Comparison of ENCODE assay signal across 8 mouse cellular contexts in the genomic region with DNA sequence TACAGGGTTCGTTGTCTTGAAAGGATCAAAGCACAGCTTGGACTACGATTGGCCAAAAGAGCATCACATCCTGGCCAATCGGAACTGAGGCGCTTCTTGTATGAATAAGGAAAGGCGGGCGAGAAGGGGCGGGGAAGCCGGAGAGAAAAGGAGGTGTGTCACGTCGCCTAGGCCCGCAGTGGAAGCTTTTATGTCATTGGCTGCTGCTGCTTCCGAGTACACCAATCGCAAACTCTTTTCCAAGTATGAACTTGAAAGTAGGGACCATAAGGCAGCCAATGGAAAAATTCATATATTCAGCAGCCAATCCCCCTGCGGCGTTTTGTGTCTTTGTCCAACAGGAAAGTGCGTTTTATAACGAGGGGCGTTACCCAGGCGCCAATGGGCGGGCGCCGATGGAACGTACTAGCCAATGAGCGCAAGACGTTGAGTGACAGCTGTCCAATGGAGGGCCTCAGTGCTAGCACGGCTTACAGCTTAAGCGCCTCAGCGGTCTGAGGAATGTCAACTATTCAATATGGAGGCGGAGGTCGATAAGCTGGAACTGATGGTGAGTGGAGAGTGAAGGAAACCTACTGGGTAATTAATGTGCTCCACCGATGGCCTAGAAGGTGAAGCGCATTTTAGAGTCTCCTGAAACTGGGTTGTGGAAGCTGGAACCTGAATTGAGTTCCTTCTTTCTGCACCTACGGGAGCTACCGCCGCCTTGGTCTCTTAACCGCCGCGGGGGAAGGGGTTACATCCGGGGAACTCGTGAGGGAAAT. TPM values are rescaled to one million over a fixed set of nuclear protein-coding genes. Genes with fewer than 3 reads are reported as not detected.
DNase-seq lines count a peak whose midpoint lies in the region; ATAC-seq lines count a peak whose summit lies in the region.

A gene (plus strand): TSS at position 480 of the 764 bp plus-strand sequence.

- no peaks in the 10 kb centered on the region for H3K9me3 ChIP-seq in intestine, embryonic 14.5 days (ENCODE audit: control insufficient read depth, low read length)

- peak within 1 kb of the TSS; percentile 99 for H3K4me3 ChIP-seq in intestine, embryonic 14.5 days (ENCODE audit: low read depth, low read length)

- ATAC-seq in intestine, embryonic 14.5 days (replicated peaks; ENCODE audit: low FRiP score, low TSS enrichment, low read depth): peak; percentile 99

- peak; percentile 88 to 91 for DNase-seq in adrenal gland, adult 18-20 months (ENCODE audit: low spot score in 2 of 2)
- peak; percentile 99 for DNase-seq in embryo, embryonic 11 days
- DNase-seq in gastrocnemius, postnatal 25 days: peak; percentile 98
- peak; percentile 98 for DNase-seq in intestine, embryonic 14.5 days (ENCODE audit: low spot score)
- DNase-seq in left cerebral cortex, postnatal 14 days (ENCODE audit: low spot score in 2 of 2): peak; percentile 98 to 99
- peak; percentile 100 for DNase-seq in mesoderm, embryonic 11.5 days (ENCODE audit: low read depth, low spot score)
- peak; percentile 98 to 99 for DNase-seq in right cerebral cortex, postnatal 36 days (ENCODE audit: low spot score in 2 of 2)
- peak; percentile 100 for DNase-seq in yolk sac, embryonic 10.5 days (ENCODE audit: low spot score)

- peak within 1 kb of the TSS; percentile 97 for H3K27ac ChIP-seq in intestine, embryonic 14.5 days (ENCODE audit: low read depth)

- H3K9ac ChIP-seq in intestine, embryonic 14.5 days (ENCODE audit: low read length): peak within 1 kb of the TSS; percentile 98

- peak within 1 kb of the TSS; percentile 83 for H3K4me2 ChIP-seq in intestine, embryonic 14.5 days (ENCODE audit: low read length)

- no peaks in the 10 kb centered on the region for H3K27me3 ChIP-seq in intestine, embryonic 14.5 days (replicated peaks; ENCODE audit: control insufficient read depth, insufficient read depth, low read length)

- H3K36me3 ChIP-seq in intestine, embryonic 14.5 days (ENCODE audit: control insufficient read depth, insufficient read depth, low read length): peaks cover 53% of the 10 kb centered on the region

- H3K4me1 ChIP-seq in intestine, embryonic 14.5 days (replicated peaks; ENCODE audit: control insufficient read depth, insufficient read depth, low read length): peaks cover 9% of the 10 kb centered on the region

- intact Hi-C loops in left cerebral cortex, postnatal 14 days (cut with DNase I): no loop called here

- under 1% methylated on average over 38 of the region's 40 CpGs for WGBS in intestine, embryonic 14.5 days

RNA-seq across cellular contexts. Expression of the gene that starts here (rescaled TPM):
- total RNA-seq in adrenal gland, adult 18-20 months (2021): 1 to 10 TPM; 6.0 to 6.2 TPM
- total RNA-seq in gastrocnemius, postnatal 25 days (2021): 1 to 10 TPM; 3.7 to 3.9 TPM
- 52.4 and 60.0 TPM in 2 replicates for polyA plus RNA-seq in intestine, embryonic 14.5 days (2014; fragmentation: Nextera tagmentation; extraction: Ambion mirVana)
- 10 to 100 TPM; 12.0 to 14.2 TPM for total RNA-seq in left cerebral cortex, postnatal 14 days (2021)

Comparison
In these comparisons a context has a peak if more than half of its experiments do, and no peak if none do; other contexts are left out.
1. Peak in every context shown above with its lines: DNase-seq, ATAC-seq, H3K4me3 ChIP-seq and H3K27ac ChIP-seq.